ENCODE assay signal across 27 mouse cellular contexts in genomic region chr7:107259936-107260335, GRCm38 (mm10). TPM values are rescaled to one million over a fixed set of nuclear protein-coding genes. Genes with fewer than 3 reads are reported as not detected.
A peak's percentile ranks its signal among the peaks of the same experiment; 100 is the strongest.
DNase-seq lines count a peak whose midpoint lies in the region; ATAC-seq lines count a peak whose summit lies in the region.
"Had no signal": no experiment of that assay in that cellular context is flagged by ENCODE, and none has a peak within 500 bp of the region (broad histone marks: within the 10 kb centered on the region; RNA-seq: fewer than 3 reads in every experiment).

No protein-coding gene starts in this region.

- ATAC-seq in forebrain, embryonic 15.5 days (replicated peaks), result 0 out of 2 replicates have a peak, but pooled peaks have one; percentile 26
- ATAC-seq in forebrain, embryonic 13.5 days, result no peak; the same call in 1 of the 2 replicates
- no peak for ATAC-seq in hindbrain, embryonic 14.5 days (ENCODE audit: low FRiP score)
- ATAC-seq: hindbrain, embryonic 16.5 days; intestine, embryonic 15.5 days had no signal

- H3K27ac ChIP-seq in forebrain, embryonic 15.5 days (replicated peaks), result no peak overlapping the region
- no peak overlapping the region for H3K27ac ChIP-seq in forebrain, embryonic 13.5 days
- H3K27ac ChIP-seq in hindbrain, embryonic 14.5 days, result no peak overlapping the region
- H3K27ac ChIP-seq: embryonic facial prominence, embryonic 10.5 days; embryonic facial prominence, embryonic 13.5 days; heart, adult 2 months; hindbrain, embryonic 12.5 days; intestine, embryonic 15.5 days had no signal

- H3K36me3 ChIP-seq in forebrain, embryonic 15.5 days, result no peaks in the 10 kb centered on the region
- H3K36me3 ChIP-seq in forebrain, embryonic 13.5 days (ENCODE audit: poor library complexity, severe bottlenecking), result no peaks in the 10 kb centered on the region
- no peaks in the 10 kb centered on the region for H3K36me3 ChIP-seq in hindbrain, embryonic 14.5 days (replicated peaks; ENCODE audit: control insufficient read depth, insufficient read depth)
- H3K36me3 ChIP-seq: embryonic facial prominence, embryonic 10.5 days; embryonic facial prominence, embryonic 13.5 days; G1E; hindbrain, embryonic 12.5 days; intestine, embryonic 15.5 days had no signal

- H3K27me3 ChIP-seq in forebrain, embryonic 15.5 days, result no peaks in the 10 kb centered on the region
- H3K27me3 ChIP-seq in forebrain, embryonic 13.5 days, result no peaks in the 10 kb centered on the region
- H3K27me3 ChIP-seq in hindbrain, embryonic 14.5 days (ENCODE audit: control insufficient read depth, insufficient read depth, low read length), result no peaks in the 10 kb centered on the region
- H3K27me3 ChIP-seq: CH12.LX; embryonic facial prominence, embryonic 13.5 days; hindbrain, embryonic 12.5 days; intestine, embryonic 15.5 days had no signal

- H3K9me3 ChIP-seq in forebrain, embryonic 15.5 days, result no peaks in the 10 kb centered on the region
- no peaks in the 10 kb centered on the region for H3K9me3 ChIP-seq in forebrain, embryonic 13.5 days (replicated peaks)
- H3K9me3 ChIP-seq in hindbrain, embryonic 14.5 days (ENCODE audit: control insufficient read depth, low read length), result no peaks in the 10 kb centered on the region
- H3K9me3 ChIP-seq: embryonic facial prominence, embryonic 10.5 days; embryonic facial prominence, embryonic 13.5 days; G1E; hindbrain, embryonic 12.5 days; intestine, embryonic 15.5 days had no signal

- 54% methylated on average over 5 of the region's 5 CpGs for WGBS in forebrain, embryonic 15.5 days
- 67% methylated on average over 5 of the region's 5 CpGs for WGBS in forebrain, embryonic 13.5 days
- 85% methylated on average over 5 of the region's 5 CpGs for WGBS in hindbrain, embryonic 14.5 days

- peak; percentile 8 for DNase-seq in kidney, adult 11 months
- no peak for DNase-seq in kidney, adult 18-20 months
- DNase-seq in Muller cell, postnatal 12 days (ENCODE audit: inconsistent ontology term), result peak; percentile 89
- no peak for DNase-seq in hindbrain, embryonic 14.5 days (ENCODE audit: low spot score)
- DNase-seq: adrenal gland, adult 2 months; adrenal gland, postnatal 14 days; B cell, adult 2 months; cerebellum, adult 11-12 months; cerebellum, adult 8-10 months; cerebellum, postnatal 36 days; embryo, embryonic 11 days; gastrocnemius, postnatal 25 days; heart, adult 2 months had no signal

- H3K4me1 ChIP-seq in forebrain, embryonic 15.5 days, result no peaks in the 10 kb centered on the region
- no peaks in the 10 kb centered on the region for H3K4me1 ChIP-seq in forebrain, embryonic 13.5 days
- H3K4me1 ChIP-seq in hindbrain, embryonic 14.5 days (replicated peaks; ENCODE audit: control insufficient read depth, insufficient read depth, low read length), result no peaks in the 10 kb centered on the region
- H3K4me1 ChIP-seq: embryonic facial prominence, embryonic 10.5 days; embryonic facial prominence, embryonic 13.5 days; hindbrain, embryonic 12.5 days; intestine, embryonic 15.5 days had no signal

- no peak overlapping the region for H3K4me2 ChIP-seq in forebrain, embryonic 15.5 days (replicated peaks)
- H3K4me2 ChIP-seq in forebrain, embryonic 13.5 days, result no peak overlapping the region
- no peak overlapping the region for H3K4me2 ChIP-seq in hindbrain, embryonic 14.5 days (replicated peaks)
- H3K4me2 ChIP-seq: embryonic facial prominence, embryonic 13.5 days; heart, embryonic 11.5 days; hindbrain, embryonic 12.5 days; intestine, embryonic 15.5 days had no signal

- H3K9ac ChIP-seq in forebrain, embryonic 15.5 days (replicated peaks), result no peak overlapping the region
- H3K9ac ChIP-seq in forebrain, embryonic 13.5 days, result no peak overlapping the region
- no peak overlapping the region for H3K9ac ChIP-seq in hindbrain, embryonic 14.5 days
- H3K9ac ChIP-seq: embryonic facial prominence, embryonic 13.5 days; hindbrain, embryonic 12.5 days; intestine, embryonic 15.5 days had no signal

- no peak overlapping the region for H3K4me3 ChIP-seq in forebrain, embryonic 15.5 days
- H3K4me3 ChIP-seq in forebrain, embryonic 13.5 days, result no peak overlapping the region
- H3K4me3 ChIP-seq in hindbrain, embryonic 14.5 days (replicated peaks; ENCODE audit: low read length), result no peak overlapping the region
- H3K4me3 ChIP-seq: embryonic facial prominence, embryonic 10.5 days; embryonic facial prominence, embryonic 13.5 days; erythroblast, embryonic 14.5 days; heart, adult 2 months; hindbrain, embryonic 12.5 days; intestine, embryonic 15.5 days had no signal

RNA-seq across cellular contexts. Expression of gene Rbmxl2, which starts 50.7 kb away (rescaled TPM):
- not detected in 2 replicates for polyA plus RNA-seq in forebrain, embryonic 15.5 days (2015; fragmentation: Nextera tagmentation; extraction: Ambion mirVana)
- polyA plus RNA-seq in forebrain, embryonic 13.5 days (2015; fragmentation: Nextera tagmentation; extraction: Ambion mirVana), result not detected in 2 replicates
- polyA plus RNA-seq in hindbrain, embryonic 14.5 days (2014; fragmentation: Nextera tagmentation; extraction: Ambion mirVana), result not detected in 2 replicates
- polyA plus RNA-seq: adrenal gland, adult 2 months; cortical plate, adult 2 months; embryonic facial prominence, embryonic 10.5 days; embryonic facial prominence, embryonic 13.5 days; erythroblast, embryonic 14.5 days; G1E; heart, adult 2 months; heart, embryonic 11.5 days; heart, embryonic 14.5 days; heart, postnatal 0 days; hindbrain, embryonic 12.5 days; hindbrain, embryonic 16.5 days; intestine, embryonic 15.5 days had no signal

Comparison
In these comparisons a context has a peak if more than half of its experiments do, and no peak if none do; other contexts are left out.
1. DNase-seq: peak in kidney, adult 11 months (single experiment) and Muller cell, postnatal 12 days (single experiment); none in kidney, adult 18-20 months (single experiment) and hindbrain, embryonic 14.5 days (single experiment).